Mouse (Mus musculus) stomach, postnatal 0 days (tissue): ENCODE results near the gene C8g. TPM values are rescaled to one million over a fixed set of nuclear protein-coding genes. Genes with fewer than 3 reads are reported as not detected.

ENCODE experiments used
- ATAC-seq: fragments of 200-750 bp; cut with Nextera tagmentation; 2 replicates; pipeline ENCODE4 v1.8.0; 2017; ENCODE audit not compliant: low FRiP score, low TSS enrichment
- DNase-seq: peaks from one replicate; pipeline ENCODE4 v3.0.0-alpha.2; 2016; ENCODE audit warnings: low spot score
- H3K27ac ChIP-seq: fragments of 300-500 bp; sonication (generic); replicated peaks from 2 replicates; pipeline ENCODE4 v1.5.1; 2014; ENCODE audit warnings: mild to moderate bottlenecking, control low read depth
- H3K27me3 ChIP-seq: fragments of 300-500 bp; sonication (generic); 2 replicates; pipeline ENCODE4 v1.6.1; 2014; ENCODE audit warnings: low read length; ENCODE audit not compliant: control insufficient read depth, insufficient read depth
- H3K36me3 ChIP-seq: fragments of 300-500 bp; sonication (generic); 2 replicates; pipeline ENCODE4 v1.6.1; 2014; ENCODE audit warnings: low read length, mixed read lengths; ENCODE audit not compliant: control insufficient read depth, insufficient read depth
- H3K4me1 ChIP-seq: fragments of 300-500 bp; sonication (generic); replicated peaks from 2 replicates; pipeline ENCODE4 v1.6.1; 2014; ENCODE audit warnings: antibody characterized with exemption; ENCODE audit not compliant: control insufficient read depth, insufficient read depth
- H3K4me2 ChIP-seq: fragments of 300-500 bp; sonication (generic); replicated peaks from 2 replicates; pipeline ENCODE4 v1.6.1; 2014; ENCODE audit warnings: low read depth, mild to moderate bottlenecking, control low read depth, moderate library complexity
- H3K4me3 ChIP-seq: fragments of 300-500 bp; sonication (generic); 2 replicates; pipeline ENCODE4 v1.5.1; 2014; ENCODE audit warnings: low read depth, low read length, control low read depth
- H3K9ac ChIP-seq: fragments of 300-500 bp; sonication (generic); 2 replicates; pipeline ENCODE4 v1.6.1; 2014; ENCODE audit warnings: mild to moderate bottlenecking, low read length, control low read depth, mixed read lengths
- H3K9me3 ChIP-seq: fragments of 300-500 bp; sonication (generic); 2 replicates; pipeline ENCODE4 v1.6.1; 2016; ENCODE audit warnings: low read length; ENCODE audit not compliant: control insufficient read depth
- CTCF ChIP-seq: IDR thresholded peaks from 2 replicates; pipeline ENCODE4 v1.5.1; 2016; ENCODE audit warnings: antibody characterized with exemption, low read depth, mild to moderate bottlenecking, moderate library complexity
- EP300 ChIP-seq: optimal IDR thresholded peaks from 2 replicates; pipeline ENCODE3; 2016; ENCODE audit warnings: antibody characterized with exemption
- WGBS: fragments of 180-500 bp; shearing (Covaris S2); extraction: QIAGEN DNeasy Blood & Tissue Kit; methylation state at CpG from one replicate; pipeline ENCODE4 v1.1.7; 2014; 5-methylcytosine and 5-hydroxymethylcytosine counted together
- polyA plus RNA-seq: library from polyadenylated mRNA; unstranded; fragments of >200 nt; fragmentation: Nextera tagmentation; extraction: Ambion mirVana; gene quantifications from 2 replicates; pipeline ENCODE4 v1.2.1, GENCODE M21; 2015

C8g gene
- polyA plus RNA-seq, 1 experiment from 2014 or later, result 2.8 TPM

DNA sequence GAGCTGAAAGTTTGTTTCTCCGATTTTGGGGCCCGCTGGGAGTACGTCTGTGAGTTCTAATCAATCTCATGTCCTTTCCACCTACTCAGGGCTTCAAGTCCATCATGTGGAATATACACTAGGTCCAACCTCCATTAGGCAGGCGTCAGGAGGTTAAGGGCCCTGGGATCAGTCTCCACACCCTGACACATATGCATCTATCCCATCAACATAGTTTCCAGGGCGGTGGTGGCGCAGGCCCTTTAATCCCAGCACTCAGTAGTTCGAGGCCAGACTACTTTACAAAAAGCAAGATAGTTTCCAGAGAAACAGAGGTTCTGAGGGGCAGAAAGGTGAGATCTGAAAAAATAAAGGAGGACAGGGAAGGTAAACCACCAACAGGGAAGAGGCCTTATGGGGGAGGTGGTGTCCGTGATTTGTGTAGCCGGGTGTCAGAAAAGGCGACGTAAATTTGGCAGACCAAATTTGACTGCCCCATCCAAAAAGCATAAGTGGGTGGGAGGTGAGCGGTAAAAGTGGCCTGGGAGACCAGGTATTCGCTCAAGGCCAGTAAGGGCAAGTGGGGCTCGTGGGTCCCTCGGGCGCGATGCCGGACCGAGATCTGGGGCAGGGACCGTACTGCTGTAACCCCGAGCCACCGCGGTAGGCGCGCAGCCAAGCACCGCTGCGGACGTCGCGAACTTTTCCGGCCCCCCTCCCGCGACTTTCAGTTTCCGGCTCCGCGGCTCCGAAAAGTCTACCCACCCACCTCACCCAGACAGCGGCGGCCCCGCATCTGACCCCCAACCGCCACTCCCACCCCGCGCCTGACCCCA is 44.7 kb upstream of the C8g start:
- H3K9ac ChIP-seq, result peak overlapping the region; percentile 80
- ATAC-seq, result peak; percentile 64
- peak overlapping the region; percentile 79 for H3K4me2 ChIP-seq
- DNase-seq, result no peak
- no peaks in the 10 kb centered on the region for H3K9me3 ChIP-seq
- peak overlapping the region; percentile 76 for H3K4me3 ChIP-seq
- no peaks in the 10 kb centered on the region for H3K36me3 ChIP-seq
- H3K27ac ChIP-seq, result peak overlapping the region; percentile 61
- no peaks in the 10 kb centered on the region for H3K27me3 ChIP-seq
- WGBS, result 5% methylated on average over 40 of the region's 43 CpGs
- H3K4me1 ChIP-seq, result no peaks in the 10 kb centered on the region
- TF ChIP-seq CTCF (no peak), EP300 (no peak)

DNA sequence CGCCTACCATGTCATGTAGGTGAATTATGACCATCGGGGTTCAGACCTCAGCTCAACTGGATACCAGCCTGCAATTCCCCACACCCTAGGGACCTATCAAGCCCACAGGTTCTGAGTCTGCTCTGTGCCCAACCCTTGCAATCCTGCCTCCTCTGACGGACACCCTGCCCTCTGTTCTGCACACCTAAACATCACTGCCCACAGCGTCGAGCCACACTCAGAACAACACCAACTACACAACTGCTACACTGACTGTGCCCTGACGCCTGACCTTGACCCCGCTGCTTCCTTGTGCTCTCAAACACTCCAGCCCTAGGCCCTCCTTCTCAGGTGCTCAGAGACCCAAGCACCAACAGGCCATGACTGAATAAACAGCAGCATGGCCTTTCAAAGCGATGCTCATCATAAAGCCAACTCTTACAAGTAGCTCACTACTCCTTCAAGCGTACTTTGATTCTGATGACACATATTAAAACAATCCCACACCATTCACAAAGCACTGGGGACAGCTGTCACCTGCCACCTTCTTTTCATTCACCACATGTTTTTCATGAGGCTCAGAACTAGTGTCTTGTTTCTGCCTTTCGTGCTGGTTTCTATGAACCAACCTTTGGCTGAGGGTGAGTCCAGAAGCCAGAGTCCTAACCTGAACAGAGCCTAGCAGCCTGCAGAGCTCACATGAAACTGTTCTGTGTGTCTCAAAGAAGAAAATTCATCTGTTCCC is 40.3 kb upstream of the C8g start:
- Histone ChIP-seq H3K36me3 (0 out of 2 replicates have a peak, but pooled peaks cover 2% of the 10 kb centered on the region), H3K4me3 (no peak overlapping the region), H3K27ac (no peak overlapping the region), H3K27me3 (no peaks in the 10 kb centered on the region), H3K4me2 (no peak overlapping the region), H3K4me1 (no peaks in the 10 kb centered on the region), H3K9me3 (no peaks in the 10 kb centered on the region), H3K9ac (no peak overlapping the region)
- DNase-seq, result no peak
- no peak for ATAC-seq
- WGBS, result 75% methylated on average over 10 of the region's 10 CpGs
- TF ChIP-seq CTCF, result no peak
- no peak for TF ChIP-seq EP300

DNA sequence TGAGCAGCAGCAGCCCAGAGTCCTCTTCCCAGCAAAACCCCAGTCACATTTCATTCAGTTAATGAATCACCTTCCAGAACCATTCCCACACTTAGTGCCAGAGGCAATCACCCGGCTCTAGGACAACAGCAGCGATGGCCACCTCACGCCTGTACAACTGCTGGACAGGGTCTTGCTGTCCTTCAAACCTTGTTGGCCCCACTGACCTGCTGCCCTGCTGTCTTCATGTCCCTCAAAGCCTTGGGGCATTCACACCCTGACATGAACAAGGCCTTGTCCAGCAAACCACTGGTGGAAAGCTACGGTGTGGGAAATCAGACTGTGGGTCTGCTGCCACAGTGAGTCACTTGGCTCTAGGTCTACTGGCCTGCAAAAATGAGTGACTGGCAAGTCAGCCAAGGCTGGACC is 39.0 kb upstream of the C8g start:
- peaks cover 4% of the 10 kb centered on the region; the same call in 1 of the 2 replicates for H3K36me3 ChIP-seq
- H3K27me3 ChIP-seq, result no peaks in the 10 kb centered on the region
- ATAC-seq (no peak), DNase-seq (no peak)
- no peaks in the 10 kb centered on the region for H3K9me3 ChIP-seq
- H3K4me1 ChIP-seq, result no peaks in the 10 kb centered on the region
- TF ChIP-seq CTCF (no peak), EP300 (no peak)
- no peak overlapping the region for H3K9ac ChIP-seq
- H3K4me3 ChIP-seq, result no peak overlapping the region
- WGBS, result 96% methylated on average over 4 of the region's 4 CpGs
- H3K4me2 ChIP-seq, result no peak overlapping the region
- no peak overlapping the region for H3K27ac ChIP-seq

DNA sequence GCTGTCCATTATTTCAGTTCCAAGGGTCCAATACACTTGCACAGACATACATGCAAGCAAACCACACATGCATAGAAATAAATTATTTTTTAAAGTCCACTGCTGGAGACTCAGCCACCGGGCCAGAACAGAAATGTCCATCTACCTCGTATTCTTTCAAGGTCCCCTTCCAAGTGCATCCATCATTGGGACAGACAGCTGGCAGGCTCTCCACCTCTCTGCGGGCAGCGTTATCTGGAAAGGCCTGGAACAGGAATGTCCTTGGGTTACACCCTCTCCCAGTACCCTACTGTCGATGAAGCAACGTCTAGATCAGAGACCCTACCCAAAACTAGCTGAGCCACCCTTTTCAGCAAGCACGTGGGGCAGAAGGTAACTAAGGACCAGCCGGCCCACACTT is 35.0 kb upstream of the C8g start:
- H3K4me3 ChIP-seq, result no peak overlapping the region
- no peak for ATAC-seq

DNA sequence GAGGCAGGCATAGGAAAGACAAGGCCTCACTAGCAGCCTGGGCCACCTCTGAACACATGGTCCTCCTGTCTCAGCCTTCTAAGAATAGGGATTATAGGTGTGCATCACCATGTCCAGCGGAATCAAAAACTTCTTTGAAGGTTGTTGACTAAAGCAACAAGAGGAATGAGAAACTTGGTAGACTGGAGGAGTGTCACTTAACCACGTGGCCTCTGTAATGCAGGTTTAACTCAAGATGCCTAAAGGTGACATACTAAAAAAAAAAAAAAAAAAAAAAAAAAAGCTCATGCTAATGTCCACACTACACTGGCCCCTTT is 33.3 kb upstream of the C8g start:
- WGBS, result 98% methylated on average over 2 of the region's 2 CpGs
- H3K36me3 ChIP-seq, result peaks cover 13% of the 10 kb centered on the region
- no peak overlapping the region for H3K9ac ChIP-seq

More for the DNA sequence above, 35.0 kb upstream of the C8g start:
- Histone ChIP-seq H3K27me3 (no peaks in the 10 kb centered on the region), H3K4me1 (no peaks in the 10 kb centered on the region), H3K9me3 (no peaks in the 10 kb centered on the region), H3K27ac (no peak overlapping the region), H3K9ac (no peak overlapping the region), H3K4me2 (no peak overlapping the region), H3K36me3 (peaks cover 7% of the 10 kb centered on the region; the same call in 1 of the 2 replicates)
- WGBS, result 81% methylated on average over 8 of the region's 8 CpGs
- no peak for DNase-seq
- TF ChIP-seq CTCF, result no peak
- no peak for TF ChIP-seq EP300

More for the DNA sequence above, 33.3 kb upstream of the C8g start:
- DNase-seq (no peak), ATAC-seq (no peak)
- no peak overlapping the region for H3K4me3 ChIP-seq
- H3K27me3 ChIP-seq, result no peaks in the 10 kb centered on the region
- H3K4me2 ChIP-seq, result no peak overlapping the region
- H3K4me1 ChIP-seq, result no peaks in the 10 kb centered on the region
- H3K9me3 ChIP-seq, result no peaks in the 10 kb centered on the region
- H3K27ac ChIP-seq, result no peak overlapping the region
- TF ChIP-seq CTCF, result no peak
- TF ChIP-seq EP300, result no peak
